Mouse (Mus musculus) cerebellum, adult 11 months (tissue): ENCODE results near the gene Ablim1.

Experiments
- DNase-seq: peaks from one replicate; pipeline ENCODE4 v3.0.0; 2022

Gene Ablim1

GRCm38 (mm10) chr19:57180908-57181307 is 133.8 kb downstream of the Ablim1 start:
- no peak for DNase-seq

GRCm38 (mm10) chr19:57180333-57180732 is 134.4 kb downstream of the Ablim1 start:
- no peak for DNase-seq

- DNase-seq: no peak
Measured at GRCm38 (mm10) chr19:57179269-57179668, 135.4 kb downstream of the Ablim1 start.

- DNase-seq: no peak
Measured at GRCm38 (mm10) chr19:57177334-57177733, 137.4 kb downstream of the Ablim1 start.

- no peak for DNase-seq
Measured at GRCm38 (mm10) chr19:57175077-57175476, 139.6 kb downstream of the Ablim1 start.

GRCm38 (mm10) chr19:57174541-57174940 is 140.2 kb downstream of the Ablim1 start:
- no peak for DNase-seq

GRCm38 (mm10) chr19:57174045-57174444 is 140.7 kb downstream of the Ablim1 start:
- no peak for DNase-seq

GRCm38 (mm10) chr19:57172321-57172720 is 142.4 kb downstream of the Ablim1 start:
- no peak for DNase-seq

- no peak for DNase-seq
Measured at GRCm38 (mm10) chr19:57170880-57171279, 143.8 kb downstream of the Ablim1 start.

- no peak for DNase-seq
Measured at GRCm38 (mm10) chr19:57169485-57169884, 145.2 kb downstream of the Ablim1 start.

- DNase-seq: no peak
Measured at GRCm38 (mm10) chr19:57167721-57168120, 147.0 kb downstream of the Ablim1 start.

- DNase-seq: no peak
Measured at GRCm38 (mm10) chr19:57164882-57165281, 149.8 kb downstream of the Ablim1 start.

GRCm38 (mm10) chr19:57163315-57163714 is 151.4 kb downstream of the Ablim1 start:
- DNase-seq: no peak

GRCm38 (mm10) chr19:57161978-57162727 is 152.6 kb downstream of the Ablim1 start:
- DNase-seq: no peak

- peak; percentile 65 for DNase-seq
Measured at GRCm38 (mm10) chr19:57161010-57161660, 153.6 kb downstream of the Ablim1 start.

- no peak for DNase-seq
Measured at GRCm38 (mm10) chr19:57157731-57158343, 156.9 kb downstream of the Ablim1 start.

GRCm38 (mm10) chr19:57155121-57155884 is 159.4 kb downstream of the Ablim1 start:
- no peak for DNase-seq

- DNase-seq: peak; percentile 93
Measured at GRCm38 (mm10) chr19:57152357-57152756, 162.4 kb downstream of the Ablim1 start.

GRCm38 (mm10) chr19:57151504-57151903 is 163.2 kb downstream of the Ablim1 start:
- DNase-seq: no peak

- DNase-seq: peak; percentile 56
Measured at GRCm38 (mm10) chr19:57150275-57150674, 164.4 kb downstream of the Ablim1 start.

GRCm38 (mm10) chr19:57147746-57148145 is 167.0 kb downstream of the Ablim1 start:
- no peak for DNase-seq

GRCm38 (mm10) chr19:57146936-57147335 is 167.8 kb downstream of the Ablim1 start:
- DNase-seq: no peak

GRCm38 (mm10) chr19:57143646-57144045 is 171.1 kb downstream of the Ablim1 start:
- no peak for DNase-seq
